In the genomic region with DNA sequence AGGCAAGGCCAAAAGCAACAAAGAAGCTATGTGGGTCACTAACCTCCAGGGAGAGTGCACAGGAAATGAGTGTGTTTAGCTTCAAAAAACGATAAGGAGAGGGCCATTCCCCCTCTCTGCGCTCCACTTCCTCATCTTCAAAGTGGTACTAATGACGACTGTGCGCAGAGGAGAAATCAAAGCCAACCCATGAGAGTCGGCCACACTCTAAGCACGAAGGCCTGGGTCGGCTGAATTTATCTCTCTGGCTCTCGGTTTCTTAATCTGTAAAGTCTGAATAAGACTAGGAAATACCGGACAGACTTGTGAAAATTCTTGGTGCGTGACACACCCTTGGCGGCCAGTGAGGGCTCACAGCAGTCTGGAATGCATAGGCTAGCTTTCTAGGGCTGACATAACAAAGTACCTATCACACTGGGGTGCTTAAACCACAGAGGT, we compare ENCODE assay signal across 8 mouse cellular contexts.
DNase-seq lines count a peak whose midpoint lies in the region; ATAC-seq and TF ChIP-seq lines count a peak whose summit lies in the region.

No protein-coding gene starts in this region.

- no peaks in the 10 kb centered on the region for H3K27me3 ChIP-seq in embryonic facial prominence, embryonic 14.5 days (replicated peaks; ENCODE audit: control insufficient read depth, insufficient read depth, low read length)
- no peaks in the 10 kb centered on the region for H3K27me3 ChIP-seq in kidney, adult 2 months (replicated peaks; ENCODE audit: control insufficient read depth, insufficient read depth, low read length)
- no peaks in the 10 kb centered on the region for H3K27me3 ChIP-seq in lung, embryonic 16.5 days (ENCODE audit: control insufficient read depth, insufficient read depth, low read depth, low read length)
- H3K27me3 ChIP-seq in forebrain, embryonic 13.5 days: no peaks in the 10 kb centered on the region

- H3K4me2 ChIP-seq in embryonic facial prominence, embryonic 14.5 days (ENCODE audit: low read depth, low read length): no peak overlapping the region
- 0 out of 2 replicates have a peak overlapping the region, but pooled peaks have one; percentile 3 for H3K4me2 ChIP-seq in lung, embryonic 16.5 days (ENCODE audit: low read depth, low read length)
- H3K4me2 ChIP-seq in forebrain, embryonic 13.5 days: no peak overlapping the region

- no peak for TF ChIP-seq CTCF in kidney, adult 2 months (conservative IDR thresholded peaks at IDR 0.05; ENCODE audit: insufficient read depth, insufficient read length, low read depth, low read length)

- peak; percentile 42 for DNase-seq in embryo, embryonic 10 days (ENCODE audit: low spot score)
- no peak for DNase-seq in embryo, embryonic 10.5 days (ENCODE audit: low spot score)
- DNase-seq in embryonic facial prominence, embryonic 14.5 days (ENCODE audit: low spot score): peak; percentile 51
- peak; percentile 64 for DNase-seq in kidney, adult 2 months
- DNase-seq in yolk sac, embryonic 10.5 days (ENCODE audit: low spot score): peak; percentile 68
- DNase-seq in right cerebral cortex, postnatal 25 days: no peak

- 33% methylated on average over 11 of the region's 11 CpGs for WGBS in embryonic facial prominence, embryonic 14.5 days
- WGBS in kidney, adult 2 months: 14% methylated on average over 11 of the region's 11 CpGs
- 10% methylated on average over 11 of the region's 11 CpGs for WGBS in lung, embryonic 16.5 days
- 77% methylated on average over 11 of the region's 11 CpGs for WGBS in forebrain, embryonic 13.5 days

- H3K27ac ChIP-seq in embryonic facial prominence, embryonic 14.5 days (replicated peaks; ENCODE audit: low read depth, low read length): no peak overlapping the region
- no peak overlapping the region for H3K27ac ChIP-seq in kidney, adult 2 months (ENCODE audit: insufficient read depth, low read depth, low read length)
- peak overlapping the region; percentile 64 for H3K27ac ChIP-seq in lung, embryonic 16.5 days (ENCODE audit: low read length)
- no peak overlapping the region for H3K27ac ChIP-seq in forebrain, embryonic 13.5 days

- H3K9me3 ChIP-seq in embryonic facial prominence, embryonic 14.5 days (ENCODE audit: control insufficient read depth, low read length): 0 out of 2 replicates have a peak, but pooled peaks cover 5% of the 10 kb centered on the region
- H3K9me3 ChIP-seq in lung, embryonic 16.5 days (ENCODE audit: control insufficient read depth, low read length): no peaks in the 10 kb centered on the region
- no peaks in the 10 kb centered on the region for H3K9me3 ChIP-seq in forebrain, embryonic 13.5 days (replicated peaks)

- H3K4me3 ChIP-seq in embryonic facial prominence, embryonic 14.5 days (ENCODE audit: low read depth, low read length): no peak overlapping the region
- no peak overlapping the region for H3K4me3 ChIP-seq in kidney, adult 2 months (ENCODE audit: insufficient read depth, low read depth, low read length)
- no peak overlapping the region for H3K4me3 ChIP-seq in lung, embryonic 16.5 days (ENCODE audit: low read length)
- no peak overlapping the region for H3K4me3 ChIP-seq in forebrain, embryonic 13.5 days

- TF ChIP-seq POLR2A in kidney, adult 2 months (IDR thresholded peaks at IDR 0.05; ENCODE audit: low read depth, low read length): no peak

- no peak for ATAC-seq in embryonic facial prominence, embryonic 14.5 days (ENCODE audit: low read depth)
- ATAC-seq in lung, embryonic 16.5 days (ENCODE audit: low read depth): peak; percentile 85
- no peak for ATAC-seq in forebrain, embryonic 13.5 days

- H3K9ac ChIP-seq in embryonic facial prominence, embryonic 14.5 days (ENCODE audit: low read depth, low read length): no peak overlapping the region
- H3K9ac ChIP-seq in lung, embryonic 16.5 days (ENCODE audit: low read length): no peak overlapping the region
- H3K9ac ChIP-seq in forebrain, embryonic 13.5 days: no peak overlapping the region

- H3K4me1 ChIP-seq in embryonic facial prominence, embryonic 14.5 days (ENCODE audit: control insufficient read depth, insufficient read depth, low read length): peaks cover 12% of the 10 kb centered on the region
- no peaks in the 10 kb centered on the region for H3K4me1 ChIP-seq in kidney, adult 2 months (ENCODE audit: control insufficient read depth, insufficient read depth, low read length)
- peaks cover 11% of the 10 kb centered on the region for H3K4me1 ChIP-seq in lung, embryonic 16.5 days (replicated peaks; ENCODE audit: control insufficient read depth, insufficient read depth, low read length)
- H3K4me1 ChIP-seq in forebrain, embryonic 13.5 days: no peaks in the 10 kb centered on the region

- H3K36me3 ChIP-seq in embryonic facial prominence, embryonic 14.5 days (ENCODE audit: control insufficient read depth, insufficient read depth, low read length): no peaks in the 10 kb centered on the region
- no peaks in the 10 kb centered on the region for H3K36me3 ChIP-seq in kidney, adult 2 months (ENCODE audit: control insufficient read depth, insufficient read depth, low read length)
- no peaks in the 10 kb centered on the region for H3K36me3 ChIP-seq in lung, embryonic 16.5 days (ENCODE audit: control insufficient read depth, insufficient read depth, low read length)
- H3K36me3 ChIP-seq in forebrain, embryonic 13.5 days (ENCODE audit: poor library complexity, severe bottlenecking): no peaks in the 10 kb centered on the region

Comparison
In these comparisons a context has a peak if more than half of its experiments do, and no peak if none do; other contexts are left out.
1. DNase-seq: peak in embryo, embryonic 10 days (single experiment), embryonic facial prominence, embryonic 14.5 days (single experiment), kidney, adult 2 months (single experiment) and yolk sac, embryonic 10.5 days (single experiment); none in embryo, embryonic 10.5 days (single experiment) and right cerebral cortex, postnatal 25 days (single experiment).